Mouse (Mus musculus) forebrain, embryonic 11.5 days (tissue): ENCODE data around the gene Lars2. TPM values are rescaled to one million over a fixed set of nuclear protein-coding genes. Genes with fewer than 3 reads are reported as not detected.
A peak's percentile ranks its signal among the peaks of the same experiment; 100 is the strongest.

ENCODE experiments used
- ATAC-seq: fragments of 200-750 bp; cut with Nextera tagmentation; replicated peaks from 2 replicates; pipeline ENCODE4 v1.8.0; 2017; ENCODE audit warnings: moderate TSS enrichment; ENCODE audit not compliant: low FRiP score
- DNase-seq: peaks from one replicate; pipeline ENCODE4 v3.0.0-alpha.2; 2017; ENCODE audit warnings: low spot score
- H3K27ac ChIP-seq: fragments of 300-500 bp; sonication (generic); 2 replicates; pipeline ENCODE4 v1.5.1; 2014; ENCODE audit warnings: low read depth, low read length
- H3K27me3 ChIP-seq: fragments of 300-500 bp; sonication (generic); 2 replicates; pipeline ENCODE4 v1.6.1; 2014; ENCODE audit warnings: mild to moderate bottlenecking, low read length, mixed read lengths; ENCODE audit not compliant: control insufficient read depth, insufficient read depth
- H3K36me3 ChIP-seq: fragments of 300-500 bp; sonication (generic); 2 replicates; pipeline ENCODE4 v1.6.1; 2014; ENCODE audit warnings: mild to moderate bottlenecking, low read length, moderate library complexity, mixed read lengths; ENCODE audit not compliant: control insufficient read depth, insufficient read depth
- H3K4me1 ChIP-seq: fragments of 300-500 bp; sonication (generic); replicated peaks from 2 replicates; pipeline ENCODE4 v1.6.1; 2014; ENCODE audit warnings: low read length, mixed read lengths; ENCODE audit not compliant: control insufficient read depth, insufficient read depth
- H3K4me2 ChIP-seq: fragments of 300-500 bp; sonication (generic); 2 replicates; pipeline ENCODE4 v1.6.1; 2014; ENCODE audit warnings: low read depth, mild to moderate bottlenecking, low read length, moderate library complexity, mixed read lengths; ENCODE audit not compliant: severe bottlenecking
- H3K4me3 ChIP-seq: fragments of 300-500 bp; sonication (generic); 2 replicates; pipeline ENCODE4 v1.5.1; 2014; ENCODE audit warnings: low read depth, low read length
- H3K9ac ChIP-seq: fragments of 300-500 bp; sonication (generic); 2 replicates; pipeline ENCODE4 v1.6.1; 2014; ENCODE audit warnings: low read length
- H3K9me3 ChIP-seq: fragments of 300-500 bp; sonication (generic); 2 replicates; pipeline ENCODE4 v1.6.1; 2016; ENCODE audit warnings: low read length, mixed read lengths; ENCODE audit not compliant: control insufficient read depth
- WGBS: fragments of 180-500 bp; shearing (Covaris S2); extraction: QIAGEN DNeasy Blood & Tissue Kit; methylation state at CpG from one replicate; pipeline ENCODE4 v1.1.7; 2014; 5-methylcytosine and 5-hydroxymethylcytosine counted together
- polyA plus RNA-seq: library from polyadenylated mRNA; unstranded; fragments of >200 nt; fragmentation: Nextera tagmentation; extraction: Ambion mirVana; gene quantifications from 2 replicates; pipeline ENCODE4 v1.2.1, GENCODE M21; 2014

Lars2 gene
- polyA plus RNA-seq, 1 experiment from 2014 or later, result 836 TPM

DNA sequence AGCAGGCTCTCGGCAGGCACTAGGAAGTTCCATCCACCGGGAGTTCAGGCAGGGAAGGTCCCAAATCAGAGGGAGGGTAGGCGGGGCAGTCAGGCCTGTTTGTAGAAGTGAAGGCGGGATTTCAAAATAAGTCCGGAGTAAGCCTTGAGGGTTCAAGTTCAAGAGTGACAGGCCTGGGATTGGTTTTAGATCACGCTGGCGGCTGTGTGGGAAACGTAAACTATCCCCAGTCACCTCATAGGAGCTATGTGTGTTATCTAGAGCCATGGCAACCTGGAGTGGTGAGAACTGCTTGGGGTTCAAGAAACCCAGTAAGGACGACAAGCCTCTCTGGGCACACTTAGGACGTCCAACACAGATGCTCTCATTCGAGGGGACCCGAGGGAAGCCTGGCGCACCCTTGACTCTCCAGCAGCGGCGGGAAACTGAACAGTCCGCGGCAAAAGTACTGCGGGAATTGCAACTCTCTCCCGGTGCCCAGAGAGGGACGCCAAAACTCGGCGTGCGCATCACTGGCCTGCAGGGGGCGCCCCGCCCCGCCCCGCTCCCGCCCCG, 111.4 kb downstream of the Lars2 start:
- no peaks in the 10 kb centered on the region for H3K9me3 ChIP-seq
- H3K4me1 ChIP-seq, result peaks cover 20% of the 10 kb centered on the region
- peak overlapping the region; percentile 61 for H3K4me2 ChIP-seq
- peak; percentile 90 for DNase-seq
- peak overlapping the region; percentile 42 for H3K4me3 ChIP-seq
- ATAC-seq, result peak; percentile 82
- H3K27ac ChIP-seq, result no peak overlapping the region
- H3K36me3 ChIP-seq, result peaks cover 2% of the 10 kb centered on the region; the same call in 1 of the 2 replicates
- H3K27me3 ChIP-seq, result no peaks in the 10 kb centered on the region
- peak overlapping the region; percentile 47; the same call in 1 of the 2 replicates for H3K9ac ChIP-seq
- 0% methylated on average over 28 of the region's 29 CpGs for WGBS

DNA sequence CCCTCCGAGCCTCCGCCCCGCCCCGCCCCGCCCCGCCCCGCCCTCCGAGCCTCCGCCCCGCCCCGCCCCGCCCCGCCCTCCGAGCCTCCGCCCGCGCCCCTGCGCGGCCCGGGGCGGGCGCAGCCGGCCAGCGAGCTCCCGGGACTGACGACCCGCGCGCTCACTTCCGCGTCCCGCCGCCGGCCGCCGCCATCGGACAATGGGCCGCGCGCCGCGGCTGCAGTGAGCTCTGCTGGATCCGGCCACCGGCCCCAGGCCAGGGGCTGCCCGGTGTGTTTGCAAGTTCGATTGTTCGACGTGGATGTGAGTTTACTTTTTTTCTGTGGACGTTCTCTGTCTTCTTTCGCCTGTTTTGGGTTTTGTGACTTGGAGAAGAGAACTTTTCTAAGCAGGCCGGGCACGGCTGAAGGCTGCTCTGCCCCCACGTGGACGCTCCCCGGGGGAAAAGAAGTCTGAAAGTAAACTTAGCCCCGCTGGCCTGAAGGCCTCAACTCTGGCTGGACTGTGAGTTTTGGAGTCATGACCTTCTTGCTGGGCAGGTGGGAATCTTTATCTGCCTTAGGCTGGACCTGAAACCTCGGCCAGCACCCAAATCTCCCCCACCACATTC, 112.0 kb downstream of the Lars2 start, which contains the start of gene Limd1:
Limd1 (plus strand) TSS at position 121 of the 610 bp plus-strand sequence.
- no peak within 1 kb of the TSS for H3K27ac ChIP-seq
- ATAC-seq, result peak; percentile 89
- H3K9ac ChIP-seq, result peak within 1 kb of the TSS; percentile 57
- peak within 1 kb of the TSS; percentile 61 for H3K4me2 ChIP-seq
- H3K27me3 ChIP-seq, result no peaks in the 10 kb centered on the region
- peak within 1 kb of the TSS; percentile 42 for H3K4me3 ChIP-seq
- no peak for DNase-seq
- WGBS, result under 1% methylated on average over 25 of the region's 57 CpGs
- H3K4me1 ChIP-seq, result peaks cover 20% of the 10 kb centered on the region
- H3K36me3 ChIP-seq, result peaks cover 2% of the 10 kb centered on the region; the same call in 1 of the 2 replicates
- no peaks in the 10 kb centered on the region for H3K9me3 ChIP-seq

DNA sequence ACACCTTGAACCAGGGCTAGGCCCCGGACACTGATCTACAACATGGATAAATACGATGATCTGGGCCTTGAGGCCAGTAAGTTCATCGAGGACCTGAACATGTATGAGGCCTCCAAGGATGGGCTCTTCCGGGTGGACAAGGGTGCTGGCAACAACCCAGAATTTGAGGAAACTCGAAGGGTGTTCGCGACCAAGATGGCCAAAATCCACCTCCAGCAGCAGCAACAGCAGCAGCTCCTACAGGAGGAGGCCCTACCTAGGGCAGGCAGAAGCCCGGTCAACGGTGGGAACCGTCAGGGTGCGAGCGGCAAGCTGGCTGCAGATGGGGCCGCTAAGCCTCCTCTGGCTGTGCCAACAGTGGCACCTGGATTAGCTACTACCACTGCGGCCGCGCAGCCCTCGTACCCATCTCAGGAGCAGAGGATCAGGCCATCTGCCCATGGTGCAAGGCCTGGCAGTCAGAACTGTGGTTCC, 112.5 kb downstream of the Lars2 start:
- H3K27me3 ChIP-seq, result no peaks in the 10 kb centered on the region
- peak; percentile 68 for DNase-seq
- peak; percentile 16 for ATAC-seq
- 22% methylated on average over 17 of the region's 17 CpGs for WGBS
- H3K9ac ChIP-seq, result peak overlapping the region; percentile 57
- peak overlapping the region; percentile 42 for H3K4me3 ChIP-seq
- H3K9me3 ChIP-seq, result no peaks in the 10 kb centered on the region
- H3K4me1 ChIP-seq, result peaks cover 20% of the 10 kb centered on the region
- peak overlapping the region; percentile 55 for H3K4me2 ChIP-seq
- peaks cover 2% of the 10 kb centered on the region; the same call in 1 of the 2 replicates for H3K36me3 ChIP-seq
- H3K27ac ChIP-seq, result no peak overlapping the region

DNA sequence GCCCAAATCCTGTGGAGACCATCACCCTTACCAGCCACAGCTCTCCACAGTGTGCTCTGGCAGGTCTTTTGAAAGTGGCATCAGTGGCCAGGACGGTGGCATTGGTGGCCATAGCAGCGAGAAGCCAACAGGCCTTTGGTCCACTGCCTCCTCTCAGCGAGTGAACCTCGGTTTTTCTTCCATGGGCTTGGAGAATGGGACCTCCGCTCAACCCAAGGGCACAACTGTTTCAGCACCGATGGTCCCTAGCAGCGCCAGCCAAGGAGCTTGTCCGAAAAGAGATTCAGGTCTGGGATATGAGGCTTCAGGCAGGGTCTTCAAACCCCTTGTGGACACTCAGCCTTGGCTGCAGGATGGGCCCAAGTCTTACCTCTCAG, 113.1 kb downstream of the Lars2 start:
- Histone ChIP-seq H3K4me2 (peak overlapping the region; percentile 55), H3K27ac (no peak overlapping the region), H3K4me3 (peak overlapping the region; percentile 42), H3K9ac (peak overlapping the region; percentile 57; the same call in 1 of the 2 replicates), H3K27me3 (no peaks in the 10 kb centered on the region), H3K4me1 (peaks cover 20% of the 10 kb centered on the region), H3K36me3 (peaks cover 2% of the 10 kb centered on the region; the same call in 1 of the 2 replicates), H3K9me3 (no peaks in the 10 kb centered on the region)
- DNase-seq (no peak), ATAC-seq (no peak)
- 87% methylated on average over 8 of the region's 8 CpGs for WGBS

DNA sequence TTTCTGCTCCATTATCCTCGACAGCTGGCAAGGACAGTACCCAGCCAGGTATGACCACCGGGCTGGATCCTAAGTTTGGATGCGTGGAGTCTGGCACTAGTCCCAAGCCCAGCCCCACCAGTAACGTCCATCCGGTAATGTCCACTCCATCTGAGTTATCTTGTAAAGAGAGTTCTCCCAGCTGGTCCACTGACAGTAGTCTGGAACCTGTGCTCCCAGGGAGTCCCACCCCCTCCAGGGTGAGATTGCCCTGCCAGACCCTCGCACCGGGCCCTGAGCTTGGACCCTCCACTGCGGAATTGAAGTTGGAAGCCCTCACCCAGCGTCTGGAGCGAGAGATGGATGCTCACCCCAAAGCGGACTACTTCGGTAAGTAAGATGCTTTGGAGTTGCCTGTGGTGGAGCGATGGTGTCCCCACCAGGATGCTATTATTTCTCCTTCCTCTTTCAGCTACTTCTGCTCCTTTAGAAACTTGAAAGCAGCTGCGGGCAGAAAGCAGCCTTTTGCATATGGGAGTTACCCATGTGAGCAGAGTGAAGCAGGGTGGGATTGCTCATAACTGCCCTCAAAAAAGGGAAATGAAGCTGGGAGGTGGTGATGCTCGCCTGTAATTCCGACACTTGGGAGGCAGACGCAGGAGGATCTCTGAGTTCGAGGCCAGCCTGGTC, 113.7 kb downstream of the Lars2 start:
- Histone ChIP-seq H3K4me1 (peaks cover 20% of the 10 kb centered on the region), H3K9ac (no peak overlapping the region), H3K4me2 (peak overlapping the region; percentile 55), H3K27me3 (no peaks in the 10 kb centered on the region), H3K4me3 (peak overlapping the region; percentile 42), H3K36me3 (peaks cover 2% of the 10 kb centered on the region; the same call in 1 of the 2 replicates), H3K9me3 (no peaks in the 10 kb centered on the region), H3K27ac (no peak overlapping the region)
- no peak for DNase-seq
- no peak for ATAC-seq
- WGBS, result 89% methylated on average over 18 of the region's 18 CpGs

DNA sequence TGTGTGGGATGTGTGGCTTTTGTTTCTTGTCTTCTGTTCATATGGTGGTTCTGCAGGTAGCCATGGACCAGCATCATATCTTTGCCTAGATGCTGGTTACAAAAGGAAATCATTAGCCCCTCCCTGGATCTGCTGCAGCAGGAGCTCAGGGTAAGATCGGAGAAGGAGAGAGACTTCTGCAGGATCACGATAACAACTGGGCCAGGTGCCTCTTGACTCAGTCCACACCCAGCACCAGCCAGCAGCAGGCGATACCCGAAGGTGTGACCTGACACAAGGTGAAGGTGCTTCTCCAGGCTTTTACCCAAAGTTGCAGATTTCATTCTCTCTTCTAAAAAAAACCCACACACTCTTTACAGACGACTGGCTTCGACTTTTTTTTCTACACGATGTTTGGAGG, 114.4 kb downstream of the Lars2 start:
- Histone ChIP-seq H3K36me3 (peaks cover 2% of the 10 kb centered on the region; the same call in 1 of the 2 replicates), H3K4me1 (peaks cover 20% of the 10 kb centered on the region), H3K4me2 (peak overlapping the region; percentile 55), H3K9me3 (no peaks in the 10 kb centered on the region), H3K4me3 (peak overlapping the region; percentile 42; the same call in 1 of the 2 replicates), H3K27me3 (no peaks in the 10 kb centered on the region), H3K27ac (no peak overlapping the region), H3K9ac (no peak overlapping the region)
- DNase-seq (no peak), ATAC-seq (no peak)
- WGBS, result 85% methylated on average over 7 of the region's 7 CpGs

DNA sequence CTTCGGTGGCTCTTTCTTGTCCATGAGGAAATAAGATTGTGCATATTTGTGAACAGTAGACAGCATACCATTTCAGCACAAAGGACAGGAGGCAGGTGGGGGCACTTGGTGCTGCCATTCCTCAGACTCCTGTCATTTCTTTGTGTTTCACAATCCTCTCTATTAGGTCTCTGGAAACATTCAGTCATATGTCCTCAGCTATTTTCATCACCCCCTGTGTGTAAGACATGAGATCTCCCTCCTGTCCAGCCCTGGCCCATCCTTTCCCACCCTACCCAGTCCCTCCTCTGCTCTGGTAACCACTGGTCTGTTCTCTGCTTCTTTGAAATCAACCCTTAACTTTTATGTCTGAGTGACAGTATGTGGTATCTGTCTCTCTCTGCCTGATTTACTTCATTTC, 116.9 kb downstream of the Lars2 start:
- no peak overlapping the region for H3K4me2 ChIP-seq
- H3K4me3 ChIP-seq, result no peak overlapping the region
- WGBS, result 100% methylated on average over 1 of the region's 1 CpGs
- H3K4me1 ChIP-seq, result peaks cover 17% of the 10 kb centered on the region
- DNase-seq (no peak), ATAC-seq (no peak)
- no peaks in the 10 kb centered on the region for H3K27me3 ChIP-seq
- H3K36me3 ChIP-seq, result peaks cover 2% of the 10 kb centered on the region; the same call in 1 of the 2 replicates
- H3K9me3 ChIP-seq, result no peaks in the 10 kb centered on the region
- no peak overlapping the region for H3K9ac ChIP-seq
- H3K27ac ChIP-seq, result no peak overlapping the region

DNA sequence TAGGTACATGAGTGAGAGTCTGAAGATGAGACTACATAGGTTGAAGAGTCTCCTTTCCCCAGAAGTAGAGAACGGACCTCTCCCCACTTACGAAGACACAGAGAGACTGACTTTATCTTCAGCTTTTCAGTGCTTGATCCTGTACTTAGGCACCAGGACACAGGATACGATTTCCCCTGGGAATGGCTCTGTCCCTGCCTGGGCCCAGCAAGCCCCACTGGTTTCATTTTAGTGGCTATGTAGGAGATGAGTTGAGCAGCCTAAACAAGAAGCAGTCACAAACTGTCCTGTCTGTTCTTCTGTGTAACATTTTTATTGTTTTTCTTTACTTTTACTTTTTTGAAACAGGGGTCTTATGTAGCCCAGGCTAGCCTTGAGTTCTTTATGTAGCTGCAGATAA, 118.1 kb downstream of the Lars2 start:
- H3K36me3 ChIP-seq, result peaks cover 2% of the 10 kb centered on the region; the same call in 1 of the 2 replicates
- no peak for DNase-seq
- H3K4me1 ChIP-seq, result peaks cover 15% of the 10 kb centered on the region
- 89% methylated on average over 3 of the region's 3 CpGs for WGBS
- H3K9me3 ChIP-seq, result no peaks in the 10 kb centered on the region
- no peak overlapping the region for H3K4me3 ChIP-seq
- no peak overlapping the region for H3K9ac ChIP-seq
- H3K27ac ChIP-seq, result no peak overlapping the region
- no peaks in the 10 kb centered on the region for H3K27me3 ChIP-seq
- ATAC-seq, result no peak
- no peak overlapping the region for H3K4me2 ChIP-seq
